Mouse (Mus musculus) telencephalon, adult 2 months (tissue): ENCODE results near the gene Psmb1.
"Not testable (repeated sequence)": the region's sequence is repeated elsewhere in the genome, so short reads cannot be mapped to it uniquely, and the experiment has no call there.

ENCODE experiments used
- DNase-seq: peaks from one replicate; pipeline ENCODE4 v3.0.0-alpha.2; 2011; ENCODE audit warnings: low read depth, low spot score

The Psmb1 gene

DNA sequence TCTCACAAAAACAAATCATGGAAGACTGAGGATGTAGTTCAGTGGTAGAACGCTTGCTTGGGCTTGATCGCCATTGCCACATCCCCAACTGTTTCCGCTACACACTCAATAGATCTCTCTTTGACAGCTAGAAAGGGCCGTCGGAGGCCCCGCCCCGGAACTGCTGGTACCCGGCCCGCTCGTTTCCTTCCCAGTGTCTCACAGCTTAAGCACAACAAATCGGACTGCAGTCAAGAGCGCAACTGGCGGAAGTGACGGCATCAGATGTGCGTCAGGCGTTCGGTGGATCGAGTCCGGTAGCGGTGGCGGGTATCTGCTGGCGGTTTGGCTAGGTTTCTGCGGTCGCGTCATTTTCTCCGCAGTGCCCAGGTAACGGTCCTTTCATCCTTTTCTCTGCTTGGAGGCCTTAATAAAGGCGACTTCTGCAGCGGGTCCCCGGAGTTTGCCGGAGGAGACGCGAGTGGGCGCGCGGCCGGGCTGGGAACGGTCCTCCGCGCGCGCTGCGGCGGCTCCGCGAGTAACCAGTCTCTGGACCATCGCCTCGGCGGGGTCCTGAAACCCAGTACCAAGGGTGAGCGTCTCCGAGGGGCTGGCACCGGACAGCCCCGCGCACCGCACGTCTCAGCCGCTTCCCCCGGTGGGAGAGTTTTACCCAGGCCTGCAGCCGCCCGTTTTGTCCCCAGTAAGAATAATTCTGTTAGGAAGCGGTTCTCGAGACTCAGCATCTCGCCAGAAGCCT, at the start of gene Psmb1, which contains the start of gene Tbp:
Gene Psmb1 (minus strand): TSS at position 96 of the 739 bp plus-strand sequence.
Gene Tbp (plus strand): TSS at position 233 of the 739 bp plus-strand sequence.
- DNase-seq = peak; percentile 98

DNA sequence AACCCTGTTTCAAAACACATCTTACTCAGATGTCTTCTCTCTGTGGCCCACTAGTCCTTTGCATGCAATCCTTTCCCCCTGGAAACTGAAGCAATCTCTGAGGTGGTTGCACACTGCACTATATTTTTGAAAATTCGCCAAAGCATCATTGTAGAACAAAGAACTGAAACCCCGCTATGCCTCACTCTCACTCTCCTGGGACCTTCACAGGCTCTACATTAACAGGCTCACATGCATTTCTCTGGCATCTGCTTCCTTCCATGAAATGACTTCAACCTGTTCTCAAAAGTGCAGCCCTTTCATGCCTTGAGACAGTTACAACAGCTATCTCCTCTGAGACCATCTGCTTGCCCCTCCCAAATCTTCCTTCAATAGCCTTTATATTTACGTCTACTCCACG, 46.9 kb upstream of the Psmb1 start:
- no peak for DNase-seq

DNA sequence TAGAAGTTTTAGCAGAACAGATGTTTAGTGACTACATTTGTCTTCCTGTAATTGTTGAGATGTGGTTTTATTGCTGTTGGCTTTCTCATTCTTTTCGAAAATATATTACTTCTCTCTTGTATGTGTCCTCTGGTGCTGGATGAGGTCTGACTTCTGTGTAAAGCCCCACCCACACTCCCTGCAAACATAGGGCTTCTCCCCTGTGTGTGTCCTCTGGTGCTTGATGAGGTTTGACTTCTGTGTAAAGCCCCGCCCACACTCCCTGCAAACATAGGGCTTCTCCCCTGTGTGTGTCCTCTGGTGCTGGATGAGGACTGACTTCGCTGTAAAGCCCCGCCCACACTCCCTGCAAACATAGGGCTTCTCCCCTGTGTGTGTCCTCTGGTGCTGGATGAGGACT, 44.3 kb upstream of the Psmb1 start:
- not testable (repeated sequence) for DNase-seq

DNA sequence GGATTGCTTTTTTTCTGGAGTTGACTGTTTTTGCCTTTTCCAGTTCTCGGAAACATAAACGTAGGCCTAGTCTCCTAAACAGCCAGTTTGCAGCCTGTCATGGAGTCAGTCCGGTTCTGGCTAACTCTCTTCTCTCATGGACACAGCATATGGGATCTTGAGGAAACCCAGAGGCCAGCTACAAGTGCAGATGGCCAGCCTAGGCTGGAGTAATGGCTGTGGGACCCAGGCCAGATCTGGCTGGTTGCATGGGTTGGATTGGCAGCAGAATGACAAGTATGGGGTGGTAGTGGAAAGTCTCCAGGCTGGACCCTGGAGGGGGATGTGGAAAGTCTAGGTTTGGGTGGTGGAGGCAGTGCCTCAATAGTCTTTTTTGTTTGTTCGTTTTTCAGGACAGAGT, 40.8 kb upstream of the Psmb1 start:
- no peak for DNase-seq

DNA sequence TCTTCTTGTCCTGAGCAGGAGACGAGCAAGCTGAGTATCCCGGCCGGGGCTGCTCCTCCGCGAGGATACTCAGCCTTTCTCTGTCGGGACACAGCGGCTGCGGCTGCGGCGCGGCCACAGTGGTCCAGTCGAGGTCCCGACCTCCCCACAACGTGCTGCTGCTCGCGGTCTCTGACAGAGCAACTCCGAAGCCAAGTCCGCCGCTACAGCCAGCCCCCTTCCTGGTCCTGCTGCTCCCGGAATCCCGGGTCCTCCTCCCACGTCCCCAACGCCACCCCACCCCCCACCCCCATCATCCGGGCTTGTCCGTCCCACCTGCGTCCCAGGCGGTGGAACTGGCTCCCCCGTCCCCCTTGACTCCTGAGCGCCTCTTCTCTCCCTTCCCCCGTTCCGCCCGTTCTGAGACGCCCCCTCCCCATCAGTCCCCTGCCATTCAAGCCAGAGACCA, 36.9 kb upstream of the Psmb1 start:
- no peak for DNase-seq

DNA sequence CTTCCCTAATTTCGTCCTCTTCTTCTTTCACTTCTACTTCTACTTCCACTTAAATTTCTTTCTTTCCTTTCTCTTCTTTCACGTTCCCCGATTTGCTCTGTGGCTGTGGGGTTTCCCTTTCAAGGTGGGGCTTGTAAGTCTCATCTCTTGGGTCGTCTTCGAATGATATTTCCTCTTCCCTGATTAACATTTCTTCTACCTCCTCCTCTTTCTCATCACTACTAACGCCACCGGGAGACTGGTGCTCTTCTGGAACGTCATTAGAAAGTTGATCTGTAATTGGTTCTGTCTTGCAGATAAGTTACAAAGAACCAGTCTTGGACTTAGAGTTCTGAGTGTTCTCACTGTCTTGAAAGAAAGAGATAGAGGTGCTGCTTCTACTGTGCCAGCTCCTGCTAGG, 36.4 kb upstream of the Psmb1 start:
- no peak for DNase-seq

DNA sequence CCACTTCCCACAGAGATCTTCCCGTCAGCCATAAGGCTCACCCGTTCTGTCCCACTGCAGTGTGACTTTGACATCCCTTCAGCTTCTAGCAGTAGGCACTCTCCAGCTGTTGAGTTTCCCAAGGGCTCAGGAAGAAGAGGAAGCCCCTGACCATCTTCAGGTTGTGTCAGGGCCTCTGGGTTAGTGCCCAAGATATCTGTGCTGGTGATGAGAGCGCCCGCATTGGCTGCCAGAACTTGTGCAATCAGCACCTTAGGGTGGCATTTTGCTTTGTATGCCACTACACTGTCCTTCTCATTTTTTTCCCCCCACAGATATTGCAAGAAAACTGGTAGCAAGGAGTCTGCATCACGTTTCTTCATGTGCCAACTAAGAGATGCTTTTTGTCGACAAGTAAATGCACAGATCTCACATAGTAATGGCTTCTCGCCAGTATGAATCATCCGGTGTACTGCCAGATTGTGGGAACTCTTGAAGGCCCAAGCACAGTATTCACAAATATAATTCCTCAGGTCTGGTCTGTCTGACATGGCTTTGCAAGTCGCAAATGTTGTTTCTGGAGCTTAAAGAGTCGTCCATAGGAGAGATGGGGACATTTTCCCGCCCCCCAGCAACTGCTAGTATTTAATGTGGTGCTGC, 35.7 kb upstream of the Psmb1 start:
- DNase-seq = peak; percentile 70

DNA sequence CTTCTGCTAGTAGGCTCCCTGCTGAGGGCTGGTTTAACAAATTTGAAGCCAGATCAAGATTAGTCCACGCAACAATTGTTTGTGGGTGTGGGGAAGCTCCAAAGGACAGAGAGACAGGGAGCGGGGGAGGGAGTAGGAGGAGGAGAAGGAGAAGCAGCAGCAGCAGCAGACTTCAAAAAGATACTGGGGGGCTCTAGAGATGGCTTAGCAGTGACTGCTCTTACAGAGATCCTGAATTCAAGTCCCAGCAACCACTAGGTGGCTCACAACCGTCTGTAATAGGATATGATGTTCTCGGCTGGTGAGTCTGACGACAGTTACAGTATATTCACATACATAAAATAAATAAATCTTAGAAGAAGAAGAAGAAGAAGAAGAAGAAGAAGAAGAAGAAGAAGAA, 30.6 kb upstream of the Psmb1 start:
- DNase-seq = peak; percentile 42

DNA sequence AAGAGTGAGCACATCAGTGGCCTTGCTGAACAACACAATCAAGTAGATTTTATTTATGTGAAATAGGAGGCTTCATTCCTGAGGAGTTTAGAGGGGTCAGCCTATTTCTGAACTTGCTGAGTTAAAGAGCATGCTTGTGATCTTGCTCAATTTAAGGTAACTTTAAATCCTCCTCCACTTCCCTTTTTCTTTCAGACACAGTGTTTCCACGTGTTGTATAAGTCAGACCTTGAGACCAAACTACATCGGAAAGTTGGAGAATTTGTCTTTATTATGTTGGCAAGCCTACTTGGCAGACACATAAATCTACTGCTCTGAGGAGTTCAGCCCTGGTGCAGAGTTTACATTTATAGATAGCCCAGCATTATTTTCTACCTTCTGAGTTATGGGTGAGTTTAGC, 29.3 kb upstream of the Psmb1 start:
- DNase-seq = no peak

DNA sequence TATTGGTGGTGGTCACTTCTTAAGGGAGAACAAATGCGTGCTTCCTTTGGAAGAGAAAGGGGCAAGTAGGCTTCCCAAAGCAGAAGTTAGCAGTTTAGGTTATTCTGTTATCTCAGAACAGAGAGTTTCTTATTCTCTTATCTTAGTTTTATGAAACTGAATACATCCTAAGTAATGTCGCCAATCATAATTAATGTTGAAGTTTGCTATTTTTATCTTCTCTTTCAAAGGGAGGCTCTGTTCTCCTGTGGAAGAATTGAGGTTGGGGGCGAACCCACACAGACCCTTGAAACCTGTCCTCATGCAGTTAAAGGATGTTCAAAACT, 28.2 kb upstream of the Psmb1 start:
- DNase-seq = no peak

DNA sequence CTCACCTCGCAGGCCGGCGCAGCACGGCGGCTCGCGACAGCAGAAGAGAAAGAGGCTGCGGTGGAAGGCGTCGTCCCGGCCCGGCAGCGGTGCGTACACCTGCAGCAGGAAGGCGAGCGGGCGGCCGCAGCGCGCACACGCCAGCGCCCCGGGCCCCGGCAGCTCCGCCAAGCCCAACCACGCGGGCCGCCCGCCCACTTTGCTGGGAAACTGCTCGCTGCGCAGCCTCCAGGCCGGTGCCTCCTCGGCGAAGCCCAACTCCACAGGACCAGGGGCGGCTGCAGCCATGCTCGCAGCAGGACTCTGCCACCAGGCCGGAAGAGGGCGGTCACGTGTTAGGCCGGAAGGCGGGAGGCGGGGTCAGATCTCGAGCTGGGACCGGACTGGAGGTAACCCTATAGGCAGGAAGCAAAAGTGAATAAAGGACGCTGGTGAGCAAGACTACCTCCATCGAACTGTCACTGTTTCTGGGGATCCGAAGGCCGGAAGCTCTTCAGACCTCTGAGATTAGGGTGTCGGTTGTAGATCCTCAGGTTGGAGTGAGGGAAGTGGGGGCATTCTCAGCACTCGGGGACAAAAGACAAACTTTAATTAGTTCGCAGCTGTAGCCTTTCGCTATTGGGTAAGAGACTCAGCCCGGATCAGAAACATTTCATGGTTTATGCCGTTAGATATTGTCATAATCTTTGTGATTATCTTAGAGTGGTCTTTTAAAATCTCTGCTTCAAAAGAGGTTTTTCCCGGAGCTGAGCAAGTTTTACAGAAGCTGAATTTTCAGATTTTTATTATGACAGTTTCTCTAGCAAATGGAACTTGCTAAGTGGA, 27.6 kb upstream of the Psmb1 start, which contains the start of gene Pdcd2:
Gene Pdcd2 (minus strand): TSS at position 316 of the 825 bp plus-strand sequence.
- peak; percentile 86 for DNase-seq

DNA sequence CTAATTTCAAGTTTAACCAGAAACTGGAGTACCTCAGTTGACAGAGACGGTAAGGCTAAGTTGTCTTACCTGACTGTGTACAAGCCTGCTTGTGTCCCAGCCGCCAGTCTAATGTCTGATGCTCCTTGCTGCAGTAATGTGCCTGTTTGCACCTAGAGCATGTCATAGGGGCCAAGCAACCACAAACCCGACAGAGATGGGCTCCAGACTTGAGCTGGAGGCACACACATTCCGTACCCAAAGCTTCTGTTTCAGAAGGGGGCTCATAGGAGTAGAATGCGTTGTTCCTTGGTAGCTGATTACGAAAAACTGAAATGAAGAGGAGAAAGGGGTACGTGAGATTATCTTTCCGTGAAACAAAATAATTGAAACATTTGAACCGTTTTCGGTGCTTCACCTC, 26.8 kb upstream of the Psmb1 start:
- no peak for DNase-seq

DNA sequence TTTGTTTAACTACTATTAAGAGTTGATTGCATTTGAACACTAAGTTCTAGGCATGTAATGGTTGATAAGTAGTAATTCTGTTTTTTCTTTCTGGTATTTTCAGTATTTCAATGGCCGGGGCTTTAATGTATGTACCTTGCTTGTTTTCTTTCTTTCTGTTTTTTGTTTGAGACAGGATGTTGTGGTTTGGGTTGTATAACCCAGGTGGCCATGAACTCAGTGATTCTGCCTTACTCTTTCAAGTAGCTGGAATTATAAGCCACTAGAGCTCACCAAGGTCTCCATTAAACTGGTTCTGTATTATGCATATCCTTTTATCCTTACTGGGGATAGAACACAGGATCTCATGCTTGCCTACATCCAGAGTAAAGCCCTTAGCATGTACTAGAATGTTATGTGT, 19.2 kb upstream of the Psmb1 start:
- no peak for DNase-seq

DNA sequence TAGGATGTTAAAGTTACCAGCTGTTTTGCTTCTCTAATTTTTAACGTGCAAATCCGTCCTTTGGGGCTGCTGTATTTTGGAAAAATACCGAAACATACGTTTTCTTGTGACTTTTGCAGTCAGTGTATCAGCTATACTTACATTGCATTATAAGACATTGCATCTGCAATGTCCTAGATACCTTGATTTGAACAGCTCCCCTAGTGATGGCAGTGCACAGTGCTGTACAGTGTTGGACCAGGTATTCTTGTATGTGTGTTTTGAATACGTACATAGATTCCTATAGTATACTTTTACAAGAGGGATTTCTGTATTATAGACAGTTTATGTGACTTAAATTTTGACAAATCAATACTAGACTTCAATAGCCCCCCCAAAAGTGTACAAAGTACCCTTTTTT, 18.6 kb upstream of the Psmb1 start:
- no peak for DNase-seq

DNA sequence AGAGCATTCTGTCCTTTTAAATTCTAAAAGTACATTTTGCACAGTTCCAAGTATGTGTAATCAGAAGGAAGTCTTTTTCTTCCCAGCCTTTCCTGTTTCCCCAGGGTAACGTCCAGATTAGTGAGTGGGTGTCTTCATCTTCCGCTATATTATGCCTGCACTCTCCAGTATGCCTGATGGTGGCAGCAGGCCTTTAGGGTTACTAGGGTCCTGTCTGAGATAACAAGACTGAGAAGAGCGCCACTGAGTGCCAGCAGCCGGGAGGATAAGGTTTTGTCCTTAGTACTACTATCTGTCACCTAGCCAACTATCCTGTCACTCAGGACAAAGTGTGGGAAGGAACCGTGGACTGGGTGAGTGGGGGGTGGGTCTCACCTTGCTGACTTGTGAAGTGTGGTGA, 18.2 kb upstream of the Psmb1 start:
- DNase-seq = no peak

DNA sequence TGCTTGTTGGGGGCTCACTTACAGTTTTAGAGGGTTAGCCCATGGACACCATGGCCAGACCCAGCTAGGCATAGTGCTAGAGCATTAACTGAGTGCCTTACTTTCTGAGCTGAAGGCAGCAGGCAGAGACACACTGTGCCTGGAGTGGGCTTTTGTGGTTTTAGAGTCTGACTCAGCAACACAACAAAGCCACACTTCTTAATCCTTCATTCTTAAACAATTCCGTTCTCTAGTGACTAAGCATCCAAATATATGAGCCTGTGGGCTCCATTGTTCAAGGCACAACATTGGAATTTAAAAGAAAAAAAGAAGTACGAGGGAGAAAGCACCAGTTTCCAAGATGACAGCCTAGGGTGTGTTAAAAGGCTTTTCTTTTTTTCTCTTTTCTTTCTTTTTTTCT, 11.1 kb upstream of the Psmb1 start:
- no peak for DNase-seq

DNA sequence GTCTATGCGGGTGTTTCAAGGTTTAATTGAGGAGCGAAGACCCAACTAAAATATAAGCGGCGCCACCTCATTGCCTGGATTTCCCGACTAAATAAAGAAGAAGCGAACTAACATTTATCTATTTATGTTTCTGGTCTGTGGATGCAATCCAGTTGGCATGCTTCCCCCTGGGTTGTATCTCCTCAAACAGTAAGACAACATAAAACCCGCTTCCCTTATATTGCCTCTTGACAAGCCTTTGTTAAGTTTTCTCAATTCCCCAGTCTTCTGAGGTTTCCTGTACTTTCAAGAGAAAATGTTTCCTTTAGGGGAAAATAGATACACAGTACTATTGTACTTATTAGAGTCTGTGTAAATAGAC, 818 bp downstream of the Psmb1 start:
- DNase-seq = no peak

DNA sequence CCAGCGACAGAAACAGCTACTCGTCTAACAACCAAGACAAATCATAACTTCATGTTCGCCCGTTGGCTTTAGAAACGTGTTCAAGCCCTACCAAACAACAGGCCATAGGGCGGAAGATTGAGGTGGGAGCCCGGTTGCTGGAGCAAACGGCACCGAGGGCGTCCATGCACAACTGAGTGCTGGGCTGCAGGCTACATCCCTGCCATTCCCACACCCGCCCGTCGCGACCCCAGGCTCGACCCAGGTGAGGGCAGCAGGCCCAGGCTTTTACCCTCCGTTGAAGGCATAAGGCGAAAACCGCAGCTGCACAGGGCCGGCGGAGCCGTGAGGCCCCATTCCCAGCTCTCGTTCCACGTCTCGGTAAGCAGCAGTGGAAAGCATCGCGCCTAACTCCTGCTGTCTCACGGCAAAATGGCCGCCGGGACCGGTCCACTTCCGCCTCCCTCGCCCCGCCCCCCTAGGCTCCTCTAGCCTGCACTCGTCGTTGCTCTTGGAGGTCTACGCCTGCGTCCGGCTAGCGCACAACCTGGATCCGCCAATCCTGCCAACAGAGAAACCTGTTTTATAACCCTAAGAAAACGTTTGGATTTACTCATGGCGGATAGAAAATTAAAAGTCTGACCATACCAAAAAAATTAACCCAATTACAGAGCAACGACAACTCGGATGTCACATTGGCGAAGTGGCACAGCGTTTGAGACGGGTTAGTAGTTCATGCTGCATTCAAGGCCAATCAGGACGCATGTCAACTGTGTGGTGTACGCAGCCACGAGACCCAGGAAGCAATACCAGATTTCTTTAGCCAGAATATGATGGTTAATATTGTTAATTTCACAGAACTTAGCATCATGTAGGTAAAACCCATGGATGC, 1.4 kb downstream of the Psmb1 start:
- peak; percentile 93 for DNase-seq

DNA sequence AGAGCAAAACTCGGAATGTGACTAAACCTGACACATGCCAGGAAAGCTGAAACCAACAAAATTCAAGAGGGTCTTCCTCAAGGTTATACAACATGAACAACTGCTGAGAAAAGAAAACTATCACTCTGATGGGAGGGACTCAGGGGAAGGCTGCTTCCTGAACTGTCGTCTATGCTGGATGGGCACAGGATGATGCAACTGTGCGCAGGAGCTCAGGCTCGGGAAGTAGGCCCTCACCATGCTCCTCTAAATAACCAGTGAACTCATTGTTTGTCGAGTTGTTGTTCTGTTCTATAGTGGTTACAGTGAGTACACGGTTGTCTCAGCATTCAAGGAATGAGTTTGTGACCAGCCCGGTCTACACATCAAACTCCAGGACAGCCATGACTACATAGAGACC, 9.0 kb downstream of the Psmb1 start:
- DNase-seq = no peak

DNA sequence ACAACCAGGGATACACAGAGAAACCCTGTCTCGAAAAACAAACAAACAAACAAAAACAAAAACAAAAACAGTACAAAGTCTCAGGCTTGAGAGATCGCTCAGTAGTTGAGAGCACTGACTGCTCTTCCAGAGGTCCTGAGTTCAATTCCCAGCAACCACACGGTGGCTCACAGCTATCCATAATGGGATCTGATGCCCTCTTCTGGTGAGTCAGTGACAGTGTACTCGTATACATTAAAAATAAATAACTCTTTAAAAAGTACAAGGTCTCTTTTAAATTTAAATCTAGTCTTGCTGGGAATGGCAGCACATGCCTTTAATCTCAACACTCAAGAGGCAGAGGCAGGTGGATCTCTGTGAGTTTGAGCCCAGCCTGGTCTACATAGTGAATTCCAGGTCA, 26.9 kb downstream of the Psmb1 start:
- DNase-seq = no peak

DNA sequence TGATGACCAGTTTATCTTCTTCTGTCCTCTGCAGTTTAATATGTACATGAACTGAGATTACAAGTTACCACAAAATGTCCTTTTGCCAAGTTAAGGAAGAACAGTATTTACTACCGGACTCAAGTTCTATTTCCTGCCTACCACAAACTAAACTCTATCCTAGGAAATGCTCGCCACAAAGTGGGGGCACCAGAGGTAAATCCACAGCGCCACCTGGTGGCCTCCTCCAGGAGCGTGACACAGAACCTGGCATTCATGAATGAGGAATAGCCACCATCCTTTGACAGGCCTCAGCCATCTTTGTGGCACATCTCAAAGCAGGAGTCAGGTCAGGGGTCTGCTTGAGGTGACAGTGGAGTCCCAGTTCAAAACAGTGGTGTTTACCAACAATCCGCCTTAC, 31.9 kb downstream of the Psmb1 start:
- peak; percentile 28 for DNase-seq
